Mouse (Mus musculus) B cell, adult 2 months (primary cell): Measurements from ENCODE around the gene Kif1bp.
"Not testable (repeated sequence)": the region's sequence is repeated elsewhere in the genome, so short reads cannot be mapped to it uniquely, and the experiment has no call there.

Experiments used
- DNase-seq, 2 experiments: peaks; one replicate each; pipeline ENCODE4 v3.0.0; 2022

Gene Kif1bp

DNA sequence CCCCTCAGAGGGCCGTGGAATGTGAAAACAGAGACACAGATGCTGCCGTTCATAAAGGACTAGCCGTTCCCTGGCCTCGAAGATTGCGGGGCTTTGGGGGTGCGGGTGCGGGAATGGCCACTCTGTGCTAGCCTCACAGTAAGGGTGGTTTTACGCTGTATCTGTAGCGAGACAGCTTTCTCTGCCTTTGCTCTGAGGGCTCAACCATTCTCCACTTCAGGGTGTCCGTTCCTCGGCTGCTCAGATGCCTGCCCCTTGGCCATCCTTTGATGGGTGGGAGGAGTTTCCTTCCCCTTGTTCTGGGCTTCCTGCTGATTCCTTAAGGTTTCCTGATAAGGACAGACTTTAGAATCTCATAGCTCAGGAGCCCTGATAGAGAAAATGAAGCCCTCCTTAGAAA lies 69.8 kb downstream of the Kif1bp start:
- peak; percentile 44 for DNase-seq

DNA sequence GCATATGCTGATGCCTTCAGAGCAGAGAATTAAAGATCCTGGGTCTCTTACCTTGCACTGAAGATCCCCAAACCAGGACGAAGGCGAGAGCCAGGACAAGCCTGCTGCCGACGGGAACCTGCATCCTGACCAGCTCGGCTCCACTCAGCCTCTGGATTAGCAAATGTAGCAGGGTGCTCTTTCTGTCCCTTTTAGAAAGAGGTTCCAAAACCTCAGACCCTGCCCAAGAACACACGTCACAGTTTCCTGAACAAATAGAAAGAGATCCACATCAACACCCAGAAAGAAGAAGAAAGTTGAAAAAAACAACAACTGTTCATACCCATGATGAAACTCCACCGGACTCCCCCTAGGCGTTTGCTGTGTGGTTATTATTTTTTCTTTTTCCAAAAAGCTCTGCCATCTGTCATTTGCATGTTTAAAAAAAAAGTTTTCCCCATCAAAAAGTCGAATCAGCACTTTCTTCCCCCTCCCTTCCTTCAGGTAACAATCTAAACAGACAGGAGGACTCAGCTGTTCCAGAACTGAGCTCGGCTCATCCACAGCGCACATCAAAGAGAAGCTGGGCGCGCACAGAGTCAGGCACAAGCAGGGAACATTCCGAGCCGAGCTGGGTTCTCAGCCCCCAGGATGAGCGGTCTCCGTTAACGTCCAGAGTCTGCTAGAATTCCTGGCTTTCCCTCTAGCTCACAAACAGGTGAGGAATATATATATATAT lies 70.5 kb downstream of the Kif1bp start:
- peak; percentile 83 to 87 for DNase-seq

DNA sequence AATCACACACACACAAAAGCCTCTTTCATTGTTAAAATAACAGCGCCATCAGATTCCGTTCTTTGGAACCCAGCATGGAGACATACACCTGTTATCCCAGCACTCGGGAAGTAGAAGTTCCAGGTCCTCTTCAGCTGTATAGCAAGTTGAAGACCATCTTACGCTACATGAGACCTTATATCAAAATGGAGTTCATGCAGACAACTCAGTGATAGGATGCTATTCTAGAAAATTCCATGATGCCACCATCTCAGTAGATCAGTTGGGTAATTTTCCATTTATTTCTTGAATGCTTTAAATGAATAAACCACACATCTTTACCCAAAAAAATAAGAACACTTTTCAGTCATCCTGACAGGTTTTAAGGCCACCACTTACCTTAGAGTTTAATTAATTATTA lies 71.2 kb downstream of the Kif1bp start:
- no peak for DNase-seq

- peak; percentile 69 to 71 for DNase-seq
Observed at GRCm38 (mm10) chr10:62506019-62506556, 72.2 kb downstream of the Kif1bp start.

- no peak for DNase-seq
Observed at GRCm38 (mm10) chr10:62505224-62505983, 72.9 kb downstream of the Kif1bp start.

- DNase-seq: peak in 1 of 2 experiments; percentile 31
Observed at GRCm38 (mm10) chr10:62503836-62504628, 74.2 kb downstream of the Kif1bp start.

DNA sequence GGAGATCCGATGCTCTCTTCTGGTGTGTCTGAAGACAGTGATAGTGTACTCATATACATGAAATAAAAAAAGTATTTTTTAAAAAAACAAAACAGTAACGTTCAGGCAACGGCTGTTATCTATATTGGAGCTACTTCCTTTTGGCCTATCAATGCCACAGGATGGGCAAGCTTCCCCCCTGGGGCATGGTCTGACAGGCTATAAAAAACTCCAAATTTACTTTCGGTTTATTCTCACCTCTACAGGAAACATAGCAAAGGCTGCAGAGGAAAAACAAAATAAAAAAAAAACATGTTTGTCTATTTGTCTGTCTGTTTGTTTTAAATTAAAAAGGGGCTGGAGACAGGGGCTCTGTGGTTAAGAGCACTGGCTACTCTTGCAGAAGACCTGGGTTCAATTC lies 74.9 kb downstream of the Kif1bp start:
- peak; percentile 49 to 55 for DNase-seq

DNA sequence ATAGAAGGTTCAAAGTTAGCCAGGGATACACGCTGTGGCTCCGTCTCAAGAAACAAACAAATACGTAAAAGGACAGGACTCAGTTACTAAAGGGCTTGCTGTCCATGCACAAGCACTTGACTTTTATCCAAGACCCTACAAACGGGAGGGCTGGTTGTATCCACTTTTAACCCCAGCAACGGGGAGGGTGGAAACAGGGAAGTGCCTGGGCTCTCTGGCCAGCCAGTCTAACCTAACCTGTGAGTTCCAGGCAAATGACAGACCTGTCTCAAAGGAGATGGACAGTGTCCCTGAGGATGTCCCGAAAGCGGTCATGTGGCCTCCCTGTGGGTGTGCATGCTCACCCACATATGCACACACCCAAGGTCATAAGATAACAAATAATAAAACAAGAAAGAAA lies 76.3 kb downstream of the Kif1bp start:
- DNase-seq: no peak

DNA sequence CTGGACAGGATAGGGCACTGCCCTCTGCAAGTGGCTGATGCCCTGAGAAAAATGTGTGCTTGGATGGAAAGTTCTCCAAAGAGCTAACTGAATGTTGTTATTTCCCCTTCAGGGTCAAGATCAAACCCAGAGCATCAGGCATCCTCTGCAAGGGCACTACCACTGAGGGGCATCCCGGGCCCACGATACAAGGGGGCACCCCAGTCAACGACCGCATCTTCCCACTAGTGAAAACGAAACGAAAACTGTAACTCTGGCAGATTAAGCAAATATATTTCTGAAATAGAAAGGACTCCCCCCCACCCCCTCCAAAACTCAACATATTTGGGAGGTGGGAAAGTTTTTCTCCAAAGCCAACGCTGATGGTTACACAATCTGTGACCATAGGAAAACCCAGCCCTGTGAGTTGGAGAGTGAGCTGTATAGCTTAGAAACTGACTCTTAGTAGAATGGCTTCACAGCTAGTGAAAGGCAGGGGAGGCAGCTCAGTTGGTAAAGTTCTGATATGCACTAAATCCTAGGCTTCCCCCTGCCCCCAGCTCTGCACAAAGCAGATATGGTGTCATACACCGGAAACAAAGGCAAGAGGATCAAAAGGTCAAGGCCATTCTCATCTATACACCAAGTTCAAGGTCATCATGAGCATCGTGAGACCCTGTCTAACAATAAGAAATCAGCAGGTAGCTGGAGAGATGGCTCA lies 77.2 kb downstream of the Kif1bp start:
- peak; percentile 60 for DNase-seq

- peak; percentile 83 to 85 for DNase-seq
Observed at GRCm38 (mm10) chr10:62500088-62500915, 78.0 kb downstream of the Kif1bp start.

GRCm38 (mm10) chr10:62491681-62492080 lies 86.6 kb downstream of the Kif1bp start:
- DNase-seq: not testable (repeated sequence)
